Mouse (Mus musculus) neural tube, embryonic 12.5 days (tissue): Measurements from ENCODE around the gene Ctnna2. TPM values are rescaled to one million over a fixed set of nuclear protein-coding genes. Genes with fewer than 3 reads are reported as not detected.

Source experiments
- ATAC-seq: fragments of 200-750 bp; cut with Nextera tagmentation; 2 replicates; pipeline ENCODE4 v1.8.0; 2017; ENCODE audit warnings: low read depth, mild to moderate bottlenecking, moderate TSS enrichment, moderate library complexity; ENCODE audit not compliant: low FRiP score
- H3K27ac ChIP-seq: fragments of 300-500 bp; sonication (generic); 2 replicates; pipeline ENCODE4 v1.5.1; 2016
- H3K27me3 ChIP-seq: fragments of 300-500 bp; sonication (generic); replicated peaks from 2 replicates; pipeline ENCODE4 v1.6.1; 2016; ENCODE audit warnings: mild to moderate bottlenecking
- H3K36me3 ChIP-seq: fragments of 300-500 bp; sonication (generic); 2 replicates; pipeline ENCODE4 v1.6.1; 2016; ENCODE audit warnings: mild to moderate bottlenecking
- H3K4me1 ChIP-seq: fragments of 300-500 bp; sonication (generic); 2 replicates; pipeline ENCODE4 v1.6.1; 2016
- H3K4me2 ChIP-seq: fragments of 300-500 bp; sonication (generic); replicated peaks from 2 replicates; pipeline ENCODE4 v1.6.1; 2016; ENCODE audit warnings: mild to moderate bottlenecking
- H3K4me3 ChIP-seq: fragments of 300-500 bp; sonication (generic); 2 replicates; pipeline ENCODE4 v1.5.1; 2016
- H3K9ac ChIP-seq: fragments of 300-500 bp; sonication (generic); 2 replicates; pipeline ENCODE4 v1.6.1; 2016; ENCODE audit warnings: mild to moderate bottlenecking
- H3K9me3 ChIP-seq: fragments of 300-500 bp; sonication (generic); 2 replicates; pipeline ENCODE4 v1.6.1; 2016; ENCODE audit warnings: mild to moderate bottlenecking
- WGBS: fragments of 180-500 bp; shearing (Covaris S2); methylation state at CpG from one replicate; pipeline ENCODE4 v1.1.7; 2016; 5-methylcytosine and 5-hydroxymethylcytosine counted together
- polyA plus RNA-seq: library from polyadenylated mRNA; unstranded; fragments of >200 nt; fragmentation: Nextera tagmentation; extraction: Ambion mirVana; gene quantifications from 2 replicates; pipeline ENCODE4 v1.2.1, GENCODE M21; 2016

The Ctnna2 gene
- polyA plus RNA-seq, 1 experiment from 2014 or later = 85.1 TPM

- no peak for ATAC-seq
- WGBS = 87% methylated on average over 1 of the region's 1 CpGs
Measured at GRCm38 (mm10) chr6:76897156-76897555, 1082.3 kb downstream of the Ctnna2 start.

More at GRCm38 (mm10) chr6:76897156-76897555, 1082.3 kb downstream of the Ctnna2 start:
- H3K4me1 ChIP-seq = no peaks in the 10 kb centered on the region
- H3K4me2 ChIP-seq = no peak overlapping the region
- no peak overlapping the region for H3K4me3 ChIP-seq
- H3K9ac ChIP-seq = no peak overlapping the region
- H3K36me3 ChIP-seq = no peaks in the 10 kb centered on the region
- H3K27me3 ChIP-seq = no peaks in the 10 kb centered on the region
- H3K27ac ChIP-seq = no peak overlapping the region
- no peaks in the 10 kb centered on the region for H3K9me3 ChIP-seq
